Mouse (Mus musculus) heart, adult 2 months (tissue): Measurements from ENCODE around the gene Akr1a1. TPM values are rescaled to one million over a fixed set of nuclear protein-coding genes. Genes with fewer than 3 reads are reported as not detected.
"Not testable (repeated sequence)": the region's sequence is repeated elsewhere in the genome, so short reads cannot be mapped to it uniquely, and the experiment has no call there.

Source experiments
- DNase-seq, 2 experiments: peaks; one replicate each; pipeline ENCODE4 v3.0.0; 2021
- H3K27ac ChIP-seq: fragments of 200-600 bp; 2 replicates; pipeline ENCODE4 v1.8.1; 2022
- H3K27me3 ChIP-seq: fragments of 200-500 bp; 2 replicates; pipeline ENCODE4 v1.6.1; 2012; ENCODE audit warnings: mild to moderate bottlenecking, low read length, inconsistent platforms, mixed read lengths; ENCODE audit not compliant: control insufficient read depth, insufficient read depth
- H3K36me3 ChIP-seq: fragments of 200-500 bp; 2 replicates; pipeline ENCODE4 v1.6.1; 2012; ENCODE audit warnings: low read length, inconsistent platforms; ENCODE audit not compliant: control insufficient read depth, insufficient read depth
- H3K4me1 ChIP-seq: fragments of 200-500 bp; 2 replicates; pipeline ENCODE4 v1.6.1; 2011; ENCODE audit warnings: low read length; ENCODE audit not compliant: control insufficient read depth, insufficient read depth
- H3K4me3 ChIP-seq: fragments of 200-600 bp; 2 replicates; pipeline ENCODE4 v1.8.1; 2022
- H3K79me2 ChIP-seq: fragments of 200-500 bp; replicated peaks from 2 replicates; pipeline ENCODE4 v1.6.1; 2012; ENCODE audit warnings: mild to moderate bottlenecking, inconsistent platforms, low read length, moderate library complexity, mixed read lengths; ENCODE audit not compliant: control insufficient read depth, insufficient read depth
- H3K9ac ChIP-seq: fragments of 200-500 bp; 2 replicates; pipeline ENCODE4 v1.6.1; 2012; ENCODE audit warnings: low read depth, mild to moderate bottlenecking, control low read depth, inconsistent platforms, low read length, mixed read lengths
- CTCF ChIP-seq: fragments of 200-600 bp; IDR thresholded peaks from 2 replicates; pipeline ENCODE4 v1.8.1; 2022; ENCODE audit warnings: antibody characterized with exemption, mild to moderate bottlenecking, moderate library complexity
- EP300 ChIP-seq: fragments of 200-500 bp; IDR thresholded peaks from 2 replicates; pipeline ENCODE4 v1.6.1; 2011; ENCODE audit warnings: low read depth, low read length, control low read depth; ENCODE audit not compliant: insufficient read depth
- POLR2A ChIP-seq: fragments of 200-500 bp; IDR thresholded peaks from 2 replicates; pipeline ENCODE4 v1.6.1; 2011; ENCODE audit warnings: mild to moderate bottlenecking, low read depth, low read length, control low read depth; ENCODE audit not compliant: insufficient read depth
- WGBS: fragments of 180-500 bp; shearing (Covaris S2); methylation state at CpG from one replicate; pipeline ENCODE4 v1.1.7; 2018; 5-methylcytosine and 5-hydroxymethylcytosine counted together
- intact Hi-C: fragments of 180-260 bp; cut with DNase I; formaldehyde crosslinking; loops from one replicate; pipeline ENCODE4 v1.15.1; 2025
- polyA plus RNA-seq: library from polyadenylated mRNA; depleted of rRNA; stranded (reverse); fragments of >200 nt; gene quantifications from 2 replicates; pipeline ENCODE4 v1.2.3, GENCODE M21; 2012
- total RNA-seq, 2 experiments: library from RNA; stranded (reverse); gene quantifications; 2 replicates each; pipeline ENCODE4 v1.2.3; 2021

The Akr1a1 gene
- total and polyA plus RNA-seq, 3 experiments = 247 to 289 (median 281) TPM

DNA sequence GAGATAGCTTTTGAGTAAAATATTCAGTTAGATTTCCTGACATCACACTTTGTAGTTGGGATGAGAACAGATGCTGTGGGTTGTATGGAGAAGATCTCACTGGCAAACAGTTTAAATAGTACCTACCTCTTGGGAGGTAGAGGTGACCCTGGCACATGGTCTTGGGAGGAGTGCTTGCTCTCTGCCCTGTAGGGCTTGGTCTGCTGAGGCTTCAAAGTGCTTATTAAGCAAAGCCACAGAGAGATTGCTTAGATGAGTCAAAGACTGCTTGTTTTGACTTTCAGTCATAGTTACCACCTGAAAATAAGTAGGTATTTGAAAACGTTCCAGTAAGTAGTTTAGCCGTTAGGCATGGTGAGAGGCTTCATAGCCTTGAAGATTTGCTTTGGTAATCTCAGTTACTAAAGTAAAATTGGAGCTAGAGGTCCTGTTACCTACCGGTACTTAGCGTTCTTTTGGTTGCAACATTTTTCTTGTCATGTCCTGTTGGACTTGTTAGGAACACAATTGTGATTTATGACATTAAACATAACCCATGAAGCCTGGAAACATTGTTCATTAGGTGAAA, 37.9 kb upstream of the Akr1a1 start:
- no peaks in the 10 kb centered on the region for H3K27me3 ChIP-seq
- no peak overlapping the region for H3K9ac ChIP-seq
- no peaks in the 10 kb centered on the region; the same call in none of the 2 replicates for H3K79me2 ChIP-seq
- H3K27ac ChIP-seq = no peak overlapping the region
- peaks cover 52% of the 10 kb centered on the region for H3K36me3 ChIP-seq
- TF ChIP-seq EP300 = no peak
- no peak for TF ChIP-seq CTCF
- no peak for TF ChIP-seq POLR2A
- H3K4me1 ChIP-seq = peaks cover 9% of the 10 kb centered on the region
- 73% methylated on average over 4 of the region's 4 CpGs for WGBS
- no peak for DNase-seq
- H3K4me3 ChIP-seq = no peak overlapping the region
- intact Hi-C loops = loop anchor here (2.0 kb wide), 1 partner anchor 13 kb away; no protein-coding TSS in a partner anchor

DNA sequence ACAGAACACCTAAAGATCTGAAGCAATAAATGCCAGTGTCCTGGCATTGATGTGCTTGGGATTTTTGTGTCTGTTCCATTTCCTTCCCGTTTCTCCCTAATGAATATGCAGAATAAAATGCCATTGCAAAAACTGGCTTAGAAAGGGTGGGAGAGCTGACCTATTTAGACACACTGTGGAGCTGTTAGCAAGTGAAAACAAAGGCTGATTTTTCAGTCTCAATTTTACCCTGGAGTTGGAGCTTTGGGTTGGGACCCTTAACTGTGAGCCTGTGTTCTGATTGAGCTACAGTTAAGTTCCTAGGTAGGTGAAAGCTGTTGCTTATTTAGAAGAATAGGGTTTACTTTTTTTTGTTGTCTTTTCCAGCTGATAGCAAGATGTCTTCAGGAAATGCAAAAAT, 35.6 kb upstream of the Akr1a1 start:
- H3K79me2 ChIP-seq = no peaks in the 10 kb centered on the region; the same call in none of the 2 replicates
- peaks cover 41% of the 10 kb centered on the region for H3K36me3 ChIP-seq
- no peak overlapping the region; the same call in 1 of the 2 replicates for H3K27ac ChIP-seq
- WGBS = 8% methylated on average over 1 of the region's 1 CpGs
- H3K9ac ChIP-seq = no peak overlapping the region
- H3K4me1 ChIP-seq = peaks cover 9% of the 10 kb centered on the region
- TF ChIP-seq EP300 (no peak), CTCF (no peak)
- no peak for DNase-seq
- intact Hi-C loops = no loop called here
- peak overlapping the region; percentile 92 for H3K4me3 ChIP-seq
- no peaks in the 10 kb centered on the region for H3K27me3 ChIP-seq

DNA sequence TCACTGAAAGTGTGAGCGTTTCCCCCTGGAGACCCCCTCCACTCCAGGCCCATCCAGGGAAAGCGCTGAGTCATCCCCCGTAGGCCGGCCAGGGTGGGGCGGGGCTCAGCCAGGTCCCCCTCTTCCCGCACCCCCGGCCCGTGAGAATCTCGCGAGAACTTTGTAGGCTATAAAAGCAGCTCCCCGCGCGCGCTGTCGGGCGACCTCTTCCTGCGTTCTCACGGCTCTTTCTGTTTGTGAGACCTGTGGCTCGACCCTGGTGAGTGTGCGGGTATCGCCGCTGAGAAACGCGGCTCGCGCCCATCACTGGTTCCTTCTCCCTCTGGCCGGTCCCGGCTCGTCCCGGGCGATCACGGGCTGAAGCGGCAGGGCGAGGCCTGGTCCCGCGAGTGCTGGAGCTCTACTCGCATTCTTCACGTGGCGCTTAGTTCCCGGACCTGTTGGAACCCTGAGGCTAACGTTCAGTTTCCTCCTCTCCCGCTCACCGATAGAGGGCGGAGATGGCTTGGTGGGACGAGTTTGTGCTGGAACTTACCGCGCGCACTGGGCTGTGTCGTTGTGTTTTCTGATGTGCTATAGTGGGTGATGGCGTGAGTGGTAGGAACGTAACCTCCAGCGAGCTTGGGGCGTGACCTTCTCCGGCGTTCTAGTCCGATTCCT, 34.1 kb upstream of the Akr1a1 start, which contains the start of gene Prdx1:
Gene Prdx1, plus strand, starts transcription at position 143 of the 660 bp plus-strand sequence.
- intact Hi-C loops = loop anchor here (1.0 to 2.0 kb wide), 2 partner anchors 35 to 58 kb away; partner anchors contain the start of genes Akr1a1 and Nasp
- under 1% methylated on average over 56 of the region's 56 CpGs for WGBS

DNA sequence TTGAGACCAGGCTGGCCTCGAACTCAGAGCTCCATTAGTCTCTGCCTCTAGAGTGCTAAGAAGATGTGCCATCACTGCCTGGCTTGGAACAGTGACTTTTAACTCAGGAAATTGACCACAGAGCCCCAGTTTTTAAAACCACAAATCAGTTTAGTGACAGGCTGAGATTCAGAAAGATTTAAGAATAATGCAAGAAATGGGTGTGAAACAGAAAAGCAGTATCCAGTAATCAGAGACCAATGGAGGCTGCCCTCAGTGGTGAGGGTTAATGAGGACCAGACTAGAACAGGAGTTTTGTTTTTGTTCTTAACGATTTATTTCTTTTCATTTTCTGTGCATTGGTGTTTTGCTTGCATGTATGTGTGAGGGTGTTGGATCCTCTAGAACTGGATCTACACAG, 33.2 kb upstream of the Akr1a1 start:
- TF ChIP-seq CTCF (no peak), POLR2A (no peak), EP300 (no peak)
- Histone ChIP-seq H3K27ac (peak overlapping the region; percentile 93), H3K27me3 (no peaks in the 10 kb centered on the region), H3K9ac (peak overlapping the region; percentile 63; the same call in 1 of the 2 replicates), H3K4me3 (peak overlapping the region; percentile 92; the same call in 1 of the 2 replicates), H3K4me1 (peaks cover 9% of the 10 kb centered on the region), H3K36me3 (peaks cover 31% of the 10 kb centered on the region), H3K79me2 (no peaks in the 10 kb centered on the region)
- DNase-seq = no peak
- intact Hi-C loops = loop anchor here (1.0 to 2.0 kb wide), 2 partner anchors 34 to 57 kb away; partner anchors contain the start of genes Akr1a1 and Nasp
- 77% methylated on average over 2 of the region's 2 CpGs for WGBS

More for the DNA sequence above, 34.1 kb upstream of the Akr1a1 start, which contains the start of gene Prdx1:
- Histone ChIP-seq H3K4me3 (peak within 1 kb of the TSS; percentile 92), H3K36me3 (peaks cover 32% of the 10 kb centered on the region), H3K4me1 (peaks cover 9% of the 10 kb centered on the region), H3K27me3 (no peaks in the 10 kb centered on the region), H3K9ac (peak within 1 kb of the TSS; percentile 95), H3K27ac (peak within 1 kb of the TSS; percentile 93), H3K79me2 (no peaks in the 10 kb centered on the region; the same call in 1 of the 2 replicates)
- DNase-seq = peak; percentile 95 to 98
- TF ChIP-seq EP300 (peak; percentile 40), POLR2A (peak; percentile 99), CTCF (peak; percentile 85)

DNA sequence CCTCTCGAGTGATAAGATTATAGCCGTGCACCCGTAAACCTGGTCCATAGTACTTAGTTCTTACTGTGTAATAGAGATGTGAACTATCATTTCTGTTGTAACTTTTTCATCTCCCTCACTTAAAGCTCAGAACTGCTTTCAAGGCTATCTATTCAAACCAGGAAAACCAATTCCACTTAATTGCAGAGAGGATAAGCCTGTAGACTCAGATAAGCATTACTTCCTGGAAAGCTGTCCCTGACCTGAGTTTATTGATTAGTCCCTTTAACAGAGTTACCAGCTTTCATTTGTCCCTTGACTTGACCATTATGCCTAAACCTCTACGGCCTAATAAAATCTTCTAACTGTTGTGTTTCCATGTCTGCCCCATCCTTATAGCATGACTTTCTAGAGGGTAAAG, 32.5 kb upstream of the Akr1a1 start:
- no peak for DNase-seq
- 64% methylated on average over 4 of the region's 4 CpGs for WGBS
- intact Hi-C loops = loop anchor here (2.0 kb wide), 1 partner anchor 33 kb away; the partner anchor contains the start of gene Akr1a1
- Histone ChIP-seq H3K4me3 (no peak overlapping the region), H3K79me2 (no peaks in the 10 kb centered on the region), H3K27me3 (no peaks in the 10 kb centered on the region), H3K36me3 (peaks cover 24% of the 10 kb centered on the region), H3K9ac (no peak overlapping the region), H3K27ac (no peak overlapping the region), H3K4me1 (peaks cover 7% of the 10 kb centered on the region)
- no peak for TF ChIP-seq CTCF
- TF ChIP-seq EP300 = no peak
- TF ChIP-seq POLR2A = no peak

DNA sequence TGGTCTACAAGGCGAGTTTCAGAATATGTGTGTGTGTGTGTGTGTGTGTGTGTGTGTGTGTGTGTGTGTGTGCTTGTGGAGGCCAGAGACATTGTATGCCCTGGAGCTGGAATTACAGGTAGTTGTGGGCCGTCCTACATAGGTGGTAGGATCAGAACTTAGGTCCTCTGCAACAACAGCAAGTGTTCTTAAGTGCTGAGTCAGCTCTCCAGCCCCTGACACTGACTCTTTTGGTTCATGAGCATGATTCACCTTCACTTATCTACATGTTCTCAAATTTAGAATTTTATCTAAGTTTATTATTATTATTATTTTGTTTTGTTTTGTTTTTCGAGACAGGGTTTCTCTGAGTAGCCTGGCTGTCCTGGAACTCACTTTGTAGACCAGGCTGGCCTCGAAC, 29.0 kb upstream of the Akr1a1 start:
- H3K4me3 ChIP-seq, DNase-seq, H3K4me1 ChIP-seq, H3K27ac ChIP-seq, H3K36me3 ChIP-seq, H3K27me3 ChIP-seq, H3K79me2 ChIP-seq, intact Hi-C loops, H3K9ac ChIP-seq: not testable (repeated sequence)
- 93% methylated on average over 4 of the region's 4 CpGs for WGBS
